Mouse (Mus musculus): ENCODE data around the gene Emp3. TPM values are rescaled to one million over a fixed set of nuclear protein-coding genes. Genes with fewer than 3 reads are reported as not detected.

Emp3 gene
- total and polyA plus RNA-seq, 3 experiments: 2.8 to 4.8 TPM; not detected in 1

DNA sequence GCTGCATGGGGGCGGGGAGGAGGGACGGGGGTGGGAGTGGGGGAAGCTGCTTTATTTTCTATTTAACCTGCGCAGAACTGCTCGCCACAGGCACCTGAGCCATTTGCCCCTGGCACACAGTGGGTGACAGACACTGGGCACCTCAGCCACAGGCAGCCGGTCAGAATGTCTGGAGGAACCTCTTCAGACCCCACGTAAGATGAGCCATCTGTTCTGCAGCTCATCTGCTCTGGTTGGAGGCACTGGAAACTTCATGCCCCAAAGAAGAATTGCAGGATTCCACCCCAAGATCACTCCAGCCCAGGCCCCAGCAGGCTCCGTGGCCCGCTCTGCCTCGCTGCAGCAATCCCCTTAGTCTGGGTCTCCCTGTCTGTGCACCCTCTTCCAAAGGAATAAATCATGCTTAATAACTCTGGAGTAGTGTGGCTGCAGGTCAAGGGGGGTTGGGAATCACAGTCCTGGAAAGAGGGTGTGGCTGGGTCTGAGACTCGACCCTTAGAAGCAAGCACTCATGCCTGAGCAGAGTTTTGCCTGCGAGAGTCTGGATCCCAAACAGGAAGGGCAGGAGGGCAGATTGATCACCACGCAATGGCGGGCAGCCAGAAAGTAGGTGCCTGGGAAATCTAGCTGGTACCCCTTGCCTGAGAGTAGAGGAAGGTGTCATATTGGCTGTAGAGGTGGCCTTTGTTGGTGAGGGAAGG lies 4.0 kb downstream of the Emp3 start:
- H3K4me1 ChIP-seq (ENCODE audit: insufficient read depth, low read depth, low read length): peaks cover 13% of the 10 kb centered on the region
- ATAC-seq (ENCODE audit: extremely low read depth, insufficient number of reproducible peaks, low FRiP score, poor library complexity, severe bottlenecking) (no peak), DNase-seq (ENCODE audit: low spot score) (no peak)
- peaks cover 37% of the 10 kb centered on the region for H3K36me3 ChIP-seq (replicated peaks)
- no peak for TF ChIP-seq POLR2AphosphoS5 (IDR thresholded peaks at IDR 0.05; ENCODE audit: insufficient replicate concordance, low read depth, low read length)
- no peak for TF ChIP-seq CTCF (IDR thresholded peaks at IDR 0.05; ENCODE audit: low read depth, low read length)
- TF ChIP-seq TAL1 (conservative IDR thresholded peaks at IDR 0.05; ENCODE audit: low read depth, low read length): no peak
- TF ChIP-seq GATA1 (IDR thresholded peaks at IDR 0.05; ENCODE audit: borderline replicate concordance, low read length): no peak
- no peak for TF ChIP-seq GATA2 (IDR thresholded peaks at IDR 0.05; ENCODE audit: borderline replicate concordance, low read depth, low read length)
- H3K4me3 ChIP-seq (ENCODE audit: low read depth, low read length): no peak overlapping the region
- no peaks in the 10 kb centered on the region for H3K9me3 ChIP-seq (replicated peaks)
- peaks cover 12% of the 10 kb centered on the region for H3K27me3 ChIP-seq (ENCODE audit: insufficient read depth, low read length)

DNA sequence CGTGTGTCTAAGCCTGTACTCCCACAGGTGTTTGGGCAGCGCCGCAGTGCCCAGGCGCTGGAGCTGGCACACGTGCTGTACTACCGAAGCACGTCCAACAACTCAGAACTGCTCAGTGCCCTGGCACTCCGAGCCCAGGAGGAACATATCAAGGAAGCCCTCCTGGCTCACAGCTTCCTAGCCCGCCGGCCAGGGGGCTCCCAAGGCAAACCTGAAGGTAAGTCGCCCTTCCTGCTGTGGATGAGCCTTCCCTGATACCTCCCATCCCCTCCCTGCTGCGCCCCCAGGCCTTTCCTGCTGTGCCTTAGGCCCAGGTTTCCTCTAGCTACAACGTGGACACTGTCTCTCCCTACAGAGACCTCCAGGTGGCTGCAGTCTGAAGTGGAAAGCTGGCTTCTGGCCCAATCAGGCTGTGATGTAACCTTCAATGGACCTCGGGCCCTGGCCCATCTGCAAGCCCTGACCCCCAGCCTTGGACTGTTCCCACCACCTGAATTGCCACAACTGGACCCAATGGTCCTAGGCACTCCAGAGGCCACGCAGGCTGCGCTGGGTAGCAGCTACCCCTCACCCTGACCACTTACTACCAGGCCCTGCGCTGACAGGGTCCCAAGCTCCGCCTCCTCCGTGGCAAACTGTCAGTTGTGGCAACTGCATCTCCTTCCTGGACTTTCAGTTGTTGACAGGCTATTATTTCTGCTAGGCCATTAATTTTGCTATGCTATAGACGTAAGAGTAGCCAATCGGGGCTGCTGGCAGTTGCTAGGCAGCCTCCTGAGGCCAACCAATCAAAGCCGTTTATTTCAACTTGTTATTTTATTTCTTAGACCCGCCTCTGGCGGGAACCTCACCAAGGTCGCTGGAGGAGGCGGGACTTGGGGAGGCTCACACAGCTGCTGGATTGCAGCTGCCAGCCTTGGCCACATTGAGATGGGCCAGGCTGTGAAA lies 4.9 kb downstream of the Emp3 start:
- peaks cover 12% of the 10 kb centered on the region for H3K27me3 ChIP-seq (ENCODE audit: insufficient read depth, low read length)
- no peaks in the 10 kb centered on the region for H3K9me3 ChIP-seq (replicated peaks)
- no peak for DNase-seq (ENCODE audit: low spot score)
- H3K4me1 ChIP-seq (ENCODE audit: insufficient read depth, low read depth, low read length): peaks cover 12% of the 10 kb centered on the region
- no peak overlapping the region for H3K4me3 ChIP-seq (ENCODE audit: low read depth, low read length)
- ATAC-seq (ENCODE audit: extremely low read depth, insufficient number of reproducible peaks, low FRiP score, poor library complexity, severe bottlenecking): no peak
- peaks cover 37% of the 10 kb centered on the region for H3K36me3 ChIP-seq (replicated peaks)
- no peak for TF ChIP-seq GATA1 (IDR thresholded peaks at IDR 0.05; ENCODE audit: borderline replicate concordance, low read length)
- TF ChIP-seq POLR2AphosphoS5 (IDR thresholded peaks at IDR 0.05; ENCODE audit: insufficient replicate concordance, low read depth, low read length): no peak
- TF ChIP-seq TAL1 (conservative IDR thresholded peaks at IDR 0.05; ENCODE audit: low read depth, low read length): no peak
- no peak for TF ChIP-seq CTCF (IDR thresholded peaks at IDR 0.05; ENCODE audit: low read depth, low read length)
- TF ChIP-seq GATA2 (IDR thresholded peaks at IDR 0.05; ENCODE audit: borderline replicate concordance, low read depth, low read length): no peak

DNA sequence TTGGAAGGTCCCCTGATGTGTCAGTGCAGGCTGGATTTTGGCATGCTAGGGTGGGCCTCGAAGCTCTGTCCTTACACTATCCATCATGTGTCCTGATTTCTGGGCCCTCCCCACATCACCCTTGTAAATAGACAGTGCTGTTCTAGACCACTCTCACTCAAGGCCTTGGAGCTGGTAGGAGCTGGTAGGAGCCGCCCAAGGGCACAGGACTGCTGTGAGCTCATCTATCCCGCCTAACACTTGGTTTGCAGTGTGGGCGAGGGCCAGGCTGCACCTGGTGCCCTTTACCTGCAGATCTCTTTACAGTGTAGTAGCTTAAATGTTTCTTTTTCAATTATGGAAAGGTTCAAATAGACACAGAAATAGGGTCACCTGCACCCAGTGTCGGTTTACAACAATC lies 6.2 kb downstream of the Emp3 start:
- Histone ChIP-seq H3K9me3 (replicated peaks) (no peaks in the 10 kb centered on the region), H3K4me3 (ENCODE audit: low read depth, low read length) (no peak overlapping the region), H3K27me3 (ENCODE audit: insufficient read depth, low read length) (peaks cover 5% of the 10 kb centered on the region), H3K4me1 (ENCODE audit: insufficient read depth, low read depth, low read length) (no peaks in the 10 kb centered on the region), H3K36me3 (replicated peaks) (peaks cover 48% of the 10 kb centered on the region)
- no peak for TF ChIP-seq GATA2 (IDR thresholded peaks at IDR 0.05; ENCODE audit: borderline replicate concordance, low read depth, low read length)
- no peak for TF ChIP-seq CTCF (IDR thresholded peaks at IDR 0.05; ENCODE audit: low read depth, low read length)
- TF ChIP-seq TAL1 (conservative IDR thresholded peaks at IDR 0.05; ENCODE audit: low read depth, low read length): no peak
- no peak for TF ChIP-seq POLR2AphosphoS5 (IDR thresholded peaks at IDR 0.05; ENCODE audit: insufficient replicate concordance, low read depth, low read length)
- no peak for TF ChIP-seq GATA1 (IDR thresholded peaks at IDR 0.05; ENCODE audit: borderline replicate concordance, low read length)
- ATAC-seq (ENCODE audit: extremely low read depth, insufficient number of reproducible peaks, low FRiP score, poor library complexity, severe bottlenecking) (no peak), DNase-seq (ENCODE audit: low spot score) (no peak)

DNA sequence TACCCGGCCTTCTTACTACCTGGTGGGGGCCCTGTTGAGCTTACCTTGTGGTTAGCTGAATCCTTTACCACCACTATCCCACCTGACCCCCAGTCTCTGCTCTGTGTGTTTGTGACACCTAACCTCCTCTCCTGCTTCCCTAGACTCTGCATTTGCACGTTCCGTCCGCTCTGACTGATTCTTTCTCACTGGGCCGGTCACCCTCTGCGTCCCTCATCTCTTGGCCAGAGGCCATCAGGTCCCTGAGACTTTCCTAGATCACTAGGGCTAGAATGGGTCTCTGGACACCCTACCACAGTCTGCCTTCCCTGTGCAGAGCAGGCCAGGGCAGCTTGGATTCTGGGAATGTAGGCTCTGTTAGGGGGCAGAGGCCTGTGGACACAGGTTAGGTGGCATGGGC lies 7.1 kb downstream of the Emp3 start:
- H3K4me3 ChIP-seq (ENCODE audit: low read depth, low read length): no peak overlapping the region
- no peaks in the 10 kb centered on the region for H3K4me1 ChIP-seq (ENCODE audit: insufficient read depth, low read depth, low read length)
- TF ChIP-seq CTCF (IDR thresholded peaks at IDR 0.05; ENCODE audit: low read depth, low read length) (no peak), GATA1 (IDR thresholded peaks at IDR 0.05; ENCODE audit: borderline replicate concordance, low read length) (no peak), TAL1 (conservative IDR thresholded peaks at IDR 0.05; ENCODE audit: low read depth, low read length) (no peak), GATA2 (IDR thresholded peaks at IDR 0.05; ENCODE audit: borderline replicate concordance, low read depth, low read length) (no peak), POLR2AphosphoS5 (IDR thresholded peaks at IDR 0.05; ENCODE audit: insufficient replicate concordance, low read depth, low read length) (no peak)
- peaks cover 58% of the 10 kb centered on the region for H3K36me3 ChIP-seq (replicated peaks)
- DNase-seq (ENCODE audit: low spot score): no peak
- no peaks in the 10 kb centered on the region for H3K9me3 ChIP-seq (replicated peaks)
- peaks cover 1% of the 10 kb centered on the region; the same call in 1 of the 2 replicates for H3K27me3 ChIP-seq (ENCODE audit: insufficient read depth, low read length)
- no peak for ATAC-seq (ENCODE audit: extremely low read depth, insufficient number of reproducible peaks, low FRiP score, poor library complexity, severe bottlenecking)

DNA sequence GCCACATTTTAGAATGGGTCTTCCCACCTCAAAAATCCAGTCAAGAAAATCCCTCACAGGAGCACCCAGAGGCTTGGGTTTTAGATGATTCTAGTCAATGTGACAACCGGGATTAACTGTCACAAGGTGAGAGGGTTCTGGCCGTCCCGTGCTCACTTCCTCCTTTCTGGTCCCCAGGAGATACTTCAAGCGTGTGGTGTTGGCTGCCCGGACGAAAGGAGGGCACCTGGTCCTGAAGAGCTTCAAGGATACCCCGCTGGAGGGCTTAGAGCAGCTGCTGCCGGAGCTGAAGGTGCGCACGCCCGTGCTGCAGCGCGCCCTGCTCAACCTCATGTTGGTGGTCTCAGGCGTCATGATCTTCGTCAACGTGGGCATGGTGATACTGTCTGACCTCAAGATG lies 12.1 kb downstream of the Emp3 start:
- Histone ChIP-seq H3K27me3 (ENCODE audit: insufficient read depth, low read length) (no peaks in the 10 kb centered on the region), H3K36me3 (replicated peaks) (peaks cover 70% of the 10 kb centered on the region), H3K4me3 (ENCODE audit: low read depth, low read length) (no peak overlapping the region), H3K9me3 (replicated peaks) (no peaks in the 10 kb centered on the region), H3K4me1 (ENCODE audit: insufficient read depth, low read depth, low read length) (no peaks in the 10 kb centered on the region)
- no peak for ATAC-seq (ENCODE audit: extremely low read depth, insufficient number of reproducible peaks, low FRiP score, poor library complexity, severe bottlenecking)
- TF ChIP-seq POLR2AphosphoS5 (IDR thresholded peaks at IDR 0.05; ENCODE audit: insufficient replicate concordance, low read depth, low read length): no peak
- no peak for DNase-seq (ENCODE audit: low spot score)

DNA sequence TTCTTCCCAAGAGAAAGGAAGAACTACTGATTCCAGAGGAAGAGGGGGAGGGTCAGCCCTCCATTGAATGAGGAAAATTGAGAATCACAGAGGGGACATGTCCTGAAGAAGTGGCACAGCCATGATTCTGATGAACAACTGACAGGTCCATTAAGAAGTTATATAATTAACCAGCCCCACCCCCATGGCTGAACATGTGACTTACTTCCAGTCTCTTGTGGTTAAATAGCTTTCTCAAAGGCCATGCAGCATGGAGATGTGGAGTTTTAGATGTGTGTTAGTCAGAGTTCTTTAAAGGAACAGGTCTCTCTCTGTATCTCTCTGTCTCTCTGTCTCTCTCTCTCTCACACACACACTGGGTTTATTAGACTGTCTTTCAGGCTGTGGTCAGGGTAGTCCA lies 12.8 kb downstream of the Emp3 start:
- ATAC-seq (ENCODE audit: extremely low read depth, insufficient number of reproducible peaks, low FRiP score, poor library complexity, severe bottlenecking) (no peak), DNase-seq (ENCODE audit: low spot score) (no peak)
- Histone ChIP-seq H3K27me3 (ENCODE audit: insufficient read depth, low read length) (no peaks in the 10 kb centered on the region), H3K9me3 (replicated peaks) (0 out of 2 replicates have a peak, but pooled peaks cover 4% of the 10 kb centered on the region), H3K4me3 (ENCODE audit: low read depth, low read length) (no peak overlapping the region), H3K36me3 (replicated peaks) (peaks cover 64% of the 10 kb centered on the region), H3K4me1 (ENCODE audit: insufficient read depth, low read depth, low read length) (no peaks in the 10 kb centered on the region)
- TF ChIP-seq GATA2 (IDR thresholded peaks at IDR 0.05; ENCODE audit: borderline replicate concordance, low read depth, low read length) (no peak), POLR2AphosphoS5 (IDR thresholded peaks at IDR 0.05; ENCODE audit: insufficient replicate concordance, low read depth, low read length) (no peak), CTCF (IDR thresholded peaks at IDR 0.05; ENCODE audit: low read depth, low read length) (no peak), GATA1 (IDR thresholded peaks at IDR 0.05; ENCODE audit: borderline replicate concordance, low read length) (no peak), TAL1 (conservative IDR thresholded peaks at IDR 0.05; ENCODE audit: low read depth, low read length) (no peak)
